Mouse (Mus musculus): ENCODE data around the gene Mrps11. TPM values are rescaled to one million over a fixed set of nuclear protein-coding genes. Genes with fewer than 3 reads are reported as not detected.
A peak's percentile ranks its signal among the peaks of the same experiment; 100 is the strongest.

Mrps11 gene
- 10 to 100 TPM; 40.5 to 40.6 TPM for total RNA-seq (2021)
- 38.0 and 50.0 TPM in 2 replicates for polyA plus RNA-seq (2012; rRNA removed)
- long read RNA-seq, transcript Mrps11-201 (6 exons, 1,056 nt), result major isoform, 32 of 45 reads
- long read RNA-seq, partial matches to known transcripts, result 11 of 45 reads
- long read RNA-seq, other reads (novel, unspliced or antisense), result 1 of 45 reads

DNA sequence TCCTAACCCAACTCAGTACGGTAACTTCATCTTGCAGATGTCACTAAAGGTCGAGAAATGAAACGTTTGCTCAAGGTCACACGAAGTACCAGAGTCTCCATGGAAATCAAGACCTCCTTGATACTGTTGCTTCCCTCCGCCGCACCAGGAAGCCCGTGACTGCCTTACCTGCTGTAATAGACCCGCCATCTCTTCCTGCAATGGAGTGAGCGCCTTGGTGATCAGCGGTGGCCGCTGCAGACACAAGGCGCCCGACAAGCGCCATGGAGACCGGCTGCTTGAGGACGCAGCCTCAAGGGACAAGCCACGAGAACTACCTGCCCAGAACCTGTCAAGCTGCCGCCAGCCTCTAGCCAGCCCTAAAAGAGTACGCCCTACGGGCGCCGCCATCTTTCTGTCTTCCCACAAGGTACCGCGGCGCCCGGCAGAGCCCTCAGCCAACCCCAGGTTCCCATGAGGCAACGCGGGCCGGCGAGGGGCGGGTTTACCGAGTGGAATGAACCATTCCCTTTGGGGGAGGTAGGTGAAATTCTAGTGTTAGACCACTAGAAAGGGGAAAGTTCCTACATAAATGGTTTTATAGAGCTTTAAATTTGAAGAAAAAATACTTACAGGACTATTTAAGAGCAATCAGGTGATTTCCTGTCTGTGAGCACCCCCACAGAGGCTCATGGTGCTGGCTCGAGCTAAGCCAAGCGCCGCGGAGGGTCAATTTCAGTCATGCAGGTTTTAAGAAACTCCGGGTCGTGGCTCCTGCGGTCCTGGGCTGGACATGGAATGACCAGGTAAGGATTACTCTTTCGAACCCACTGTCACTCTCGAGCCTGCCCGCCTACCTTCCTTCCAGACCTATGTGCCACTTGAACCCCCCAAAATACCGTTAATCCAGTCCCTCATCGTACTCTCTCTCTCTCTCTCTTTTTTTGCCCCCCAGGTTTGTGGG lies at the start of gene Mrps11, which contains the start of gene Mrpl46:
Mrps11 (plus strand) TSS at position 481 of the 943 bp plus-strand sequence.
Mrpl46 (minus strand) TSS at position 893 of the 943 bp plus-strand sequence.
- Histone ChIP-seq H3K36me3 (ENCODE audit: control insufficient read depth, insufficient read depth, low read length) (no peaks in the 10 kb centered on the region), H3K4me1 (ENCODE audit: control insufficient read depth, insufficient read depth, low read length) (no peaks in the 10 kb centered on the region), H3K79me2 (replicated peaks; ENCODE audit: control insufficient read depth, insufficient read depth, low read length) (no peaks in the 10 kb centered on the region; the same call in 1 of the 2 replicates), H3K4me3 (peak within 1 kb of the TSS; percentile 88), H3K27me3 (ENCODE audit: control insufficient read depth, insufficient read depth, low read length) (no peaks in the 10 kb centered on the region), H3K9ac (ENCODE audit: low read depth, low read length) (peak within 1 kb of the TSS; percentile 89), H3K27ac (peak within 1 kb of the TSS; percentile 94)
- under 1% methylated on average over 44 of the region's 44 CpGs for WGBS
- peak; percentile 88 to 90 for DNase-seq
- TF ChIP-seq POLR2A (IDR thresholded peaks at IDR 0.05; ENCODE audit: insufficient read depth, low read depth, low read length) (peak; percentile 37; the same call in 1 of the 2 replicates), CTCF (IDR thresholded peaks at IDR 0.05) (no peak)
- intact Hi-C loops (cut with DNase I), result no loop called here

GRCm38 (mm10) chr7:78737196-78737595 lies 45.7 kb upstream of the Mrps11 start:
- Histone ChIP-seq H3K27me3 (ENCODE audit: control insufficient read depth, insufficient read depth, low read length) (no peaks in the 10 kb centered on the region), H3K27ac (no peak overlapping the region), H3K4me1 (ENCODE audit: control insufficient read depth, insufficient read depth, low read length) (no peaks in the 10 kb centered on the region), H3K4me3 (no peak overlapping the region), H3K79me2 (replicated peaks; ENCODE audit: control insufficient read depth, insufficient read depth, low read length) (no peaks in the 10 kb centered on the region), H3K9ac (ENCODE audit: low read depth, low read length) (no peak overlapping the region), H3K36me3 (ENCODE audit: control insufficient read depth, insufficient read depth, low read length) (no peaks in the 10 kb centered on the region)
- TF ChIP-seq EP300 (IDR thresholded peaks at IDR 0.05; ENCODE audit: insufficient read depth, low read depth, low read length) (no peak), CTCF (IDR thresholded peaks at IDR 0.05) (no peak), POLR2A (IDR thresholded peaks at IDR 0.05; ENCODE audit: insufficient read depth, low read depth, low read length) (no peak)
- DNase-seq, result no peak
- intact Hi-C loops (cut with DNase I), result no loop called here
- WGBS, result 89% methylated on average over 6 of the region's 6 CpGs

GRCm38 (mm10) chr7:78737614-78738210 lies 45.2 kb upstream of the Mrps11 start, which contains the start of gene Ntrk3:
Gene Ntrk3, minus strand, starts transcription at chr7:78738012.
- H3K4me3 ChIP-seq, result no peak within 1 kb of the TSS
- DNase-seq, result no peak
- H3K79me2 ChIP-seq (replicated peaks; ENCODE audit: control insufficient read depth, insufficient read depth, low read length), result no peaks in the 10 kb centered on the region
- H3K4me1 ChIP-seq (ENCODE audit: control insufficient read depth, insufficient read depth, low read length), result no peaks in the 10 kb centered on the region
- no peaks in the 10 kb centered on the region for H3K36me3 ChIP-seq (ENCODE audit: control insufficient read depth, insufficient read depth, low read length)
- TF ChIP-seq EP300 (IDR thresholded peaks at IDR 0.05; ENCODE audit: insufficient read depth, low read depth, low read length), result no peak
- no peak for TF ChIP-seq CTCF (IDR thresholded peaks at IDR 0.05)
- no peak for TF ChIP-seq POLR2A (IDR thresholded peaks at IDR 0.05; ENCODE audit: insufficient read depth, low read depth, low read length)
- intact Hi-C loops (cut with DNase I), result no loop called here
- WGBS, result 78% methylated on average over 5 of the region's 5 CpGs
- no peak within 1 kb of the TSS for H3K9ac ChIP-seq (ENCODE audit: low read depth, low read length)
- H3K27ac ChIP-seq, result no peak within 1 kb of the TSS
- no peaks in the 10 kb centered on the region for H3K27me3 ChIP-seq (ENCODE audit: control insufficient read depth, insufficient read depth, low read length)

DNA sequence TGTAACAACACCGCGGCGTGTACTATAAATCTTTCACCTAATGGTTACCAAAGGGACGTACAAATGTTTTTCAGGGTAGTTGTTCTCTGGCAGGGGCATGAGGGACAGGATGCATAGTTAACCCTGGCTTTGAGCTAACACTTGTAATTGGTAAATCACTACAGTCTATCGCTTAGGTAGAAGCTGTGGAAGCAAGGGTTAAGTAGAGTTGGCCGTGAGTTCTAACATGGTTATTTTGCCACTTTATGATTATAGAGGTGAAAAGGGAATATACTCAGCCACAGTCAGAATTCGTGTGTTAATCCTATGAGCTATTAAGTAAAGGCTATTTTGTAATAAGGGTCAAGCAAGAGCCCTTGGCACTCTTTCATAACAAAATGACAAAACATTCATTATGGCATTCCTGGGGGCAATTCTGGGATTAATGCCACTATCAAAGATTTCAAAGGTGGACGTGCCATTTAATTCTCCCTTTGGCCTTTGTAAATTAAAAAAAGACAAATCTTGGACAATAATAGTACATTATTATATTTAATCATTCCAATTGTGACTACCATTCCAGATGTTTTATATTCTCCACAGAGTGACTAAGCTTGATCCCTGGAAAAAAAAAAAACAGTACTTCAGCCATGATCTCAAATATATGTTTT lies 43.4 kb upstream of the Mrps11 start:
- no peak for DNase-seq
- Histone ChIP-seq H3K27me3 (ENCODE audit: control insufficient read depth, insufficient read depth, low read length) (no peaks in the 10 kb centered on the region), H3K4me3 (no peak overlapping the region), H3K27ac (no peak overlapping the region), H3K36me3 (ENCODE audit: control insufficient read depth, insufficient read depth, low read length) (no peaks in the 10 kb centered on the region), H3K4me1 (ENCODE audit: control insufficient read depth, insufficient read depth, low read length) (no peaks in the 10 kb centered on the region), H3K9ac (ENCODE audit: low read depth, low read length) (no peak overlapping the region), H3K79me2 (replicated peaks; ENCODE audit: control insufficient read depth, insufficient read depth, low read length) (no peaks in the 10 kb centered on the region)
- intact Hi-C loops (cut with DNase I), result no loop called here
- 82% methylated on average over 8 of the region's 8 CpGs for WGBS
- TF ChIP-seq EP300 (IDR thresholded peaks at IDR 0.05; ENCODE audit: insufficient read depth, low read depth, low read length) (no peak), POLR2A (IDR thresholded peaks at IDR 0.05; ENCODE audit: insufficient read depth, low read depth, low read length) (no peak), CTCF (IDR thresholded peaks at IDR 0.05) (no peak)

DNA sequence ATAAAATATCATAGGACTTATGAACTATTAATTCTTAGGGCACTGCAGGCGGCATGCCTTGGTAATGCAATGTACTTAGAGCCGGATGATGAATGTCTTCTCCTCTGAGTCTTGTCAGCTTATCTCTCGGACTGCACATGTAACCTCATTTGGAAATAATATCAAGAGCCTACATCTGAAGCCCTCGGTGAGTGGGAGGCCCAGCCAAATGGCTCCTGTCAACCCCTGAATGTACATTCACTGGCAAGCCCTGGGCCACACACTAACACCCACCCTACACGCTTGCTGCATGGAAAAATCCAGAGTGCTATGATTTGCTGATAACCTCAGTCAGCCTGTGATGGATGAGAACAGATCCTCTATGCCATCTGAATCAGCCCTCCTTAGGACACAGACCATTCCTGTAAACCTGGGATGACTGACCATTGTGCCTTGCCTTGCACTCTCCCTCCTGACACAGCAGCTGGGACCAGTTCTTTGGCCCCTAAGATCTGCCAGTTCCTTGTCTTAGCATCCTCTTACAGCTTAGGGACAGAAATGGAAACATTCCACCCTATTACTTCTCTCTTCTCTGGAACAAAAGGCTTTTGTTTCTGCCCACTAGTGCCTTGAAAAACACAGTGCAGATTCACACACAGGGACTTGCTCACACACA lies 39.1 kb upstream of the Mrps11 start:
- no peaks in the 10 kb centered on the region for H3K27me3 ChIP-seq (ENCODE audit: control insufficient read depth, insufficient read depth, low read length)
- H3K27ac ChIP-seq, result no peak overlapping the region
- no peaks in the 10 kb centered on the region for H3K4me1 ChIP-seq (ENCODE audit: control insufficient read depth, insufficient read depth, low read length)
- H3K36me3 ChIP-seq (ENCODE audit: control insufficient read depth, insufficient read depth, low read length), result no peaks in the 10 kb centered on the region
- WGBS, result 58% methylated on average over 5 of the region's 5 CpGs
- intact Hi-C loops (cut with DNase I), result no loop called here
- no peak overlapping the region for H3K4me3 ChIP-seq
- no peaks in the 10 kb centered on the region for H3K79me2 ChIP-seq (replicated peaks; ENCODE audit: control insufficient read depth, insufficient read depth, low read length)
- TF ChIP-seq CTCF (IDR thresholded peaks at IDR 0.05) (no peak), EP300 (IDR thresholded peaks at IDR 0.05; ENCODE audit: insufficient read depth, low read depth, low read length) (no peak), POLR2A (IDR thresholded peaks at IDR 0.05; ENCODE audit: insufficient read depth, low read depth, low read length) (no peak)
- no peak overlapping the region for H3K9ac ChIP-seq (ENCODE audit: low read depth, low read length)
- DNase-seq, result no peak

Measured in heart, adult 2 months (tissue).